Mouse (Mus musculus) brain, embryonic 14.5 days (tissue): ENCODE measurements around the gene B4galnt3. TPM values are rescaled to one million over a fixed set of nuclear protein-coding genes. Genes with fewer than 3 reads are reported as not detected.

Experiments used
- DNase-seq: peaks from one replicate; pipeline ENCODE4 v3.0.0-alpha.2; 2011; ENCODE audit warnings: low read depth
- CTCF ChIP-seq: fragments of 200-500 bp; IDR thresholded peaks from 2 replicates; pipeline ENCODE4 v1.5.1; 2012; ENCODE audit warnings: inconsistent platforms, mild to moderate bottlenecking, moderate library complexity, borderline replicate concordance; ENCODE audit not compliant: insufficient read depth, insufficient read length; ENCODE audit errors: extremely low read depth
- POLR2A ChIP-seq: fragments of 200-500 bp; IDR thresholded peaks from 2 replicates; pipeline ENCODE4 v1.6.1; 2012; ENCODE audit warnings: mild to moderate bottlenecking, inconsistent platforms, borderline replicate concordance; ENCODE audit not compliant: poor library complexity, insufficient read depth, insufficient read length, severe bottlenecking; ENCODE audit errors: extremely low read depth
- polyA plus RNA-seq: library from polyadenylated mRNA; depleted of rRNA; stranded (reverse); fragments of >200 nt; gene quantifications from 2 replicates; pipeline ENCODE4 v1.2.3, GENCODE M21; 2012

The B4galnt3 gene
- polyA plus RNA-seq, 1 experiment: 0.63 TPM

DNA sequence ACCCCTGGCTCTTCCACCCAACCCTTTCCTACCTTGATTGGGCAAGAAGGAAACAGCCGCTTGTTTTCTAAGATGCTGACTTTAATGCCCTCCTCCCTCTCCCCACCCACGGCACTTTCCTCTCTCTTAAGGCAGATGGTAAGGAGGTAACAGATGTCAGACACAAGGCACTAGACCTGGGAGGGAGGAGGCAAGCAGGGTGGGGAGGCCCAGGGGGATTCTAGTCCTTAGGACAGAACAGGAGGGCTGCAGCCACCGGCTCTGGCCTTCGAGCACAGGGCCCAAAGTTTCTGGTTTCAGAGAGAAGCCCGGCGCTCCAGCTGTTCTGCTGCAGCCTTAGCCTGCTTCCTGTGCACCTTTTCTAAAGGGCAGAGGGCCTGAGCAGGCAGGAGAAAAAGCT, 92.4 kb downstream of the B4galnt3 start:
- TF ChIP-seq CTCF (no peak), POLR2A (no peak)
- DNase-seq: no peak

DNA sequence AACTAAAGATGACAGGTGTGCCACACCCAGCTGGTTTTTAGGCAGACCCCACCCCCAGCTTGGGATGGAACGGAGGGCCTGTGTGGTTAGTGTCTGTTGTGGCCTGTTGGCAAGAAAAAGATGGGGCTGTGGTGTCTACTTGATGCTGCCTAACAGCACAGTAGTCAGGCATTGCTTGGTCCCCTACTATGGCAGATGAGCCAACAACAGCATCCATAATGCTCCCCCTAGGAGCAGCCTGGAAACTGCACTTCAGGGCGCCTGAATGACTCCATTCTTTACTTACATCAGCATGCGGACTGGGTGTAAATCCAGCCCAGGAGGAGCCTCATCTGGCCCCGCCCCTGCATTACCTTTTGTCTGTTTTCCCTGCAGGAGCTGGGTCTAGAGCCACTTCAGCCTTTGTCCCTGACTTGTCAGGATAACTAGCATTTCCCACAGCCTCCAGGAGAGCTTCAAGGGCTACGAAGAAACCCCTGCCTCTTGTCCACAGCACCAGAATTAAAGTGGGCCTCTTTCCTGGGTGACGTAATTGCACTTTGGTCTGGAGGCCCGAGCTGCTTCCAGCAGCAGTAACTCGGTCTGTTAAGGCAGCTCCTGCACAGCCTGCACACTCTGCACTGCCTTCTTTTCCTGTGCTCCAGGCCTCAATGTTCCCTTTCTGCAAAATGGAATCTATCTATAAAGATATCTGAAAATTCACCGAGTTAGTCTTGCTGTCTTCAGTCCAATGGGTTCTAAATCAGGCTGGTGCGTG, 94.5 kb downstream of the B4galnt3 start:
- DNase-seq: peak; percentile 67

DNA sequence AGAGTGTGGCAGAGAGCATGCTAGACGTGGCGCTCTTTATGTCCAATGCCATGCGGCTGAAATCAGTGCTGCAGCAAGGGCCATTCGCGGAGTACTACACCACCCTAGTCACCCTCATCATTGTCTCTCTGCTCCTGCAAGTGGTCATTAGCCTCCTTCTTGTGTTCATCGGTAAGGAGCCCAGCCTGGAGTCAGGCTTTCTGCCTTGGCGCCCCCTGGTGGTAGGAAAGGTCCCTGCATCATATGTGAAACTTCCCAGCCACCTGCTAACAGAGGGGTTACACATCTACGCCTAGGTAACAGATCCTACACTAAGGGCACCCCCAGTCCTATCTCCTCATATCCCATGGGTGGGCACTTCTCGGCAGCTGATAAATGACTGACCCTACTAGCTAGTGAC, 96.4 kb downstream of the B4galnt3 start:
- TF ChIP-seq CTCF: peak; percentile 91
- no peak for TF ChIP-seq POLR2A

More for the DNA sequence above, 94.5 kb downstream of the B4galnt3 start:
- TF ChIP-seq POLR2A: no peak
- peak; percentile 30; the same call in 1 of the 2 replicates for TF ChIP-seq CTCF

DNA sequence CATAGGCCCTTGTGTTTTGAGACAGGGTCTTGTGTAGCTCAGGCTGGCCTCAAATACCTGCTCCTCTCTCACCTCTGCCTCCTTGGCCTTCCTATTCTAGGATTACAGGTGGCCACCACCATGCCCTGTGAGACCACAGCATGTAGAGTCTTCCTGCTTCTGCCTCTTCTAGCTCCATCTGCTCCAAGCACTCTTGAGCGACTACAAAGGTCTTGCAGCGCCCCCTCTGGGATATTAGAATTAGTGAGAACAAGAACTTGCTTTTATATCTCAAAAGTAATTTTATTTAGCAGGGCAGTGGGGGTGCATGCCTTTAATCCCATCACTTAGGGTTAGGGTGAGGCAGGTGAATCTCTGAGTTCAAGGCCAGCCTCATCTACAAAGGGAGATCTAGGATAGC, 97.5 kb downstream of the B4galnt3 start:
- peak; percentile 65 for DNase-seq
- TF ChIP-seq POLR2A (no peak), CTCF (peak; percentile 24; the same call in 1 of the 2 replicates)

More for the DNA sequence above, 96.4 kb downstream of the B4galnt3 start:
- peak; percentile 75 for DNase-seq

DNA sequence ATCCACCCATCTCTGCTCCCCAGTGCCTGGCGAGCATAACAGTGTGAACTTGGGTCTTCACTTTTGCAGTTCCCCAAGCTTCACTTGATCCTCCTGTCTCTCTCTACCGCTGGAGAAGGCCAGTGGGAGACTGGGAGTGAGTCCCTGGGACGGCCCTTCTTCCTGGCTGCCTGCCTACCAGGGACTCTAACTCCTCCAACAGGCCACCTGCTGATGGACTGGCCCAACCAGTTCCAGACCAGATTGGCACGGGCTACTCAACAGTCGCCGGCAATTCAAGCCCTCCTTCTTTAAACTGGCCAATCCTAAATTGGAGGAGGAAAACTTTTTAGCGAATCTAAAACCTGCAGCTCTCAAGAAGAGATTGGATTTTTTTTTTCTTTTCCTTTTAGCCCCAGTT, 99.4 kb downstream of the B4galnt3 start:
- no peak for DNase-seq
- no peak for TF ChIP-seq CTCF
- no peak for TF ChIP-seq POLR2A

DNA sequence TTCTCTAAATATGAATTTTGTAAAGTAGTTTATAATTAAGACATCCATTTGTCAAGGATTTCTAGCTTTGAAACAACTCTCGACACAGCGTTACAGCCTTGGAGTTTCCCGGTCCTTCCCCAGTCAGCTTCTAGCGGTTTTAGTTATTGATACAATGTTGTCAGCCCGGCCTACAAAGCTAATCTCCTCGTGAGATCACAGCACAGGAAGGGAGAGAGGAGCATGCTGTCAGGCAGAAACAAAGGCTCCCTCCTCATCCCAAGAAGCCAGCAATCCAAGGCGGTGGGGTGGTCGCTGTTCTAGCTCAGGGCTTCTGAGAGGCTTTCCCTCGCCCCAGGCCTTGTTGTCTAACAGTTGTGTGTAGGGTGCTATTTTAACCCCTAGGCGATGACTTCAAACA, 100.1 kb downstream of the B4galnt3 start:
- no peak for DNase-seq
- no peak for TF ChIP-seq POLR2A
- TF ChIP-seq CTCF: no peak

DNA sequence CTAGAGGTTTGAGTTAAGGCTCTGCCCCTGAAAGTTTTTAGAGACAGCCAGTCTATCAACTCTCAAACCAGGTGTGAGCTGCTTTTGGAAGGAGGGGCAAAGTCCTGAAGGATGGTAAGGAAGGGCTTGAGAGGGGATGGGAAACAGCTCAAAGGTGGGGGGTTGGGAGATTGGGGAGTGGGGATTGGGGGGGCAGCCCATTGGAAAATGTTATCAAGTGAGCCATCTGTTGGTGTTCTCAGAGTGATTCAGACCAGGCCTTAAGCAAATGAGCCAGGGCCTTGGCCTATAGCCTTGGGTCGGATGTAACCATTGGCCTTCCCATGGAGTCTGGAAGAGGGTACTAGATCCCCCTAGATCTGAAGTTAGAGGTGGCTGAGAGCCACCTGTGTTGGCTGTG, 100.6 kb downstream of the B4galnt3 start:
- no peak for DNase-seq

DNA sequence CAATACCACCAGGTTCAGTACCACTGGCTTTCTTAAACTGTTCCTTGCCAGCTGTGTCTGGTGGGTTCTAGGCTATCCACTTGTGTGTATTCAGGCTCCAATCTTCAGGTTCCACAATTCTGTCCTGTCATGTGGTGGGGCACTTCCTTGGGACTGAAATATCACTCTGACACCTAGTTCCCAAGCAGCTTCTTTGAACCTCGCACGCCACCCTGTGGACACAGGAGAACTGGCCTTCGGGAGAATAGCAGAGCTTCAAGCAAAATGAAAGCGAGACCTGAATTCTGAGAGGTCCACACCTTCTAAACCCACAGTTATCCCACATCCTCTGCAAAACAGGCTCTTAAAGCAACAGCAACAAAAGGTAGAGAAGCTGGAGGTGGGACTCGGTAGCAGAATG, 101.2 kb downstream of the B4galnt3 start:
- TF ChIP-seq POLR2A: no peak
- TF ChIP-seq CTCF: peak; percentile 81
- peak; percentile 85 for DNase-seq

More for the DNA sequence above, 100.6 kb downstream of the B4galnt3 start:
- no peak for TF ChIP-seq POLR2A
- no peak for TF ChIP-seq CTCF

DNA sequence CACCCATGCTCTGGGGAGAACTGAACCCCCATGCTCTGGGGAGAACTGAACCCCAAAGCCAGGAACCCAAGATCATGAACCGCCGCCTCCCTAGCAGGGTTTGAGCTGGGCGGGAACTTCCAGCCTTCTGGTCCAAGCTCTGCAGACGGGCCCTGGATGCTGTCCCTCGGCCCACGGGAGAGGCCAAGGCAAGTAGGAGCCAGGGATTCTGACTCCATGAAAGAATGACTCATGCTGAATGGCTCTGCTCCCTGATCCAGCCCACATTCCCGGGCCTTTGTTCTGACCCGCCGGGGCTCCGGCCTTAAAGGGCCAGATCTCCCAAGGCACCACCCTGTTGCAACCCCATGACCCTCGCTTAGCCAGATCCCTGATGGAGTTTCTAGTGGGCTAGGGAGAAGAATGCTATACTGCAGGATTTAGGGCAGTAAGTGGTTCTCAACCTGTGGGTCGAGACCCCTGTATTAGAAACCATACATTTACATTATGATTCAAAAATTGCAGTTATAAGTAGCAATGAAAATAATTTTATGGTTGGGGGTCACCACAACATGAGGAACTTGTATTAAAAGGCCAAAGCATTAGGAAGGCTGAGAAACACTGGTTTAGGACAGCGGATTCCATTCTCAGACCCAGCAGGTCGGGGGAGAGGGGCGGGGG, 102.0 kb downstream of the B4galnt3 start:
- peak; percentile 38 for DNase-seq
- TF ChIP-seq CTCF (no peak), POLR2A (no peak)

DNA sequence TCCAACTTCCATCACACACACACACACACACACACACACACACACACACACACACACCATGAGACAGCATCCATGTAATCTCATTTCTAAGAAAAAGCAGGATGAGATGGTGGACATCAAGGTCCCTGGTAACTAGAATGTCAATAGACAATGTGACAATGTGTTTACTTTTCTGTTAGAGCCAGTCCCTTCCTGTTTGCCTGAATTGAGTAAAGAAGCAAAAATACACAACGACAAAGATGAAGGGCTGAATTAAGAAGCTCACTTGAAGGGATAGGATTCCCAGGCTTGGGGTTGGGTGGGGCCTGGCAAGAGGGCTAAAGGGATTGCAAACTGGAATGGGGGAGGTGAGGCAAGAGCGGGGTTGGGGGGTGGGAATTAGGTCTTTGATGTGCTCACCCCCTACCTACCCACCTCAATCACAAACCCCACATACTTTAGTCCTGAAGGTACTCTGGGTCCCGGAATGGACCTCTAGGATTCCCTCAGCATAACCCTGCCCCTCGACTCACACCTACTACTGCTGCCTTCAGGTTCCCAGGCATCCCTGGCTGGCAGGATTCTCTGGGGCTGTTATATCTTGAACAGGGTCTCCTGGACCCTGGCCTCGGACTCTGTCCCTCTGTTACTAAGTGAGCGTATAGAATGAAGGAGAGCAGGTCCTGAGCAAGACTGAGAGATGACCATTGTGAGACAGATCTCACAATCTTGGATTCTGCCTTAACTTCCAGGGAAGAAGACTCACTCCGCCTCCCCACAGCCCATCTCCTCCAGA, 102.8 kb downstream of the B4galnt3 start:
- TF ChIP-seq POLR2A (no peak), CTCF (no peak)
- no peak for DNase-seq

DNA sequence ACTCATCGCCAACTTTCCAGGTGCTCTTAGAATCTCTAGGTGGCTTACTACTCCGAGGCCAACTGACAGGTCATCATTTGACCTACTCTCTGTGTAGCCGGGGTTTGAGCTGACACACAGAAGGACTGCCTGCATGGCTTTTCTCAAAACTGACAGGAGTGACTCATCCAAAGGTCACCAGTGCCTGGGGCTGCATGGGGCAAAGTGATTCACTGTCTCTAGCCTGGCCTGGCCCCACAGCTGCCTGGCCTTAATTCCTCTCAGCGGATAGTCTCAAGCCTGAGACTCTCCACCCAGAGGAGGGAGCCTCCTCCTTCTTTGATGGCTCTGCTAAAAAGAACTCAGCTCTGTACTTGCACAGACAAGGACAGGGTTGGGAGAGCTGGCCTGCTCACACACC, 103.4 kb downstream of the B4galnt3 start:
- TF ChIP-seq POLR2A (no peak), CTCF (no peak)
- DNase-seq: no peak

DNA sequence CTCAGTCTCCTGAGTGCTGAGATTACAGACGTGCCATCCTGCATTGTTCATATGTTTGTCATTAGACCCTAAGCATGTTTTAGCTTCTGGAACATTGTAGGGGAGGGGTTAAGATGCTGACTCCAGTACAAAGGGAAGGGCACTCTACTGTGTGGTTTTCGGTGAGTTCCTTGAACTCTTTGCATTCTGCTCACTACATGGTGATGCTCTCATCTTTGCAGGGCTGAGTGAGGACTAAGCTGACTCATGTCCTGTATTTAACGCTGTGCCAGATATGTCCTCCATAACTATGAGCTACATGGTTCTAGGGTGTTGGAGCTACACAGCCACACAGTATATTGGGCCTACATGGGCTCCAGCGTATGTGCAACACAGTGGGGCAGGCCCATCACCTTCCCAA, 104.0 kb downstream of the B4galnt3 start:
- DNase-seq: no peak
- TF ChIP-seq CTCF (no peak), POLR2A (no peak)

DNA sequence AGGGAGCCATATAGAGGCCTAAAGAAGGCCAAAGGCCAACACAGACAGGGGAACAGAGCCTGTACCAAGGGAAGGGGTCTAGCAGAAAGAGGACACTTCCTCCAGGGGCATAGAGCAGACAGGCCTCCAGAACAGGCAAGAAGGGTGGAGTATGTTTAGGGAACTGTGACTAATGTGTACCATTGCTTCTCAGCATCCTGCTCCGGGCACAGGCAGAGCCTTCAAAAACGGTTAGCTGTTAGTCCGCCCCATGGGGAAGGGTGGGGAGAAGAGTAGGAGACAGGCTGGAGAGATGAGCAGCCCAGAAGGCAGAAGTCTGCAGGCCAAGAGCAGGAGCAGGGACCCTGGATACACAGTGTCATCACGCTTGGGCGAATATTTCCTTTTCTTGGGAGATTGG, 105.1 kb downstream of the B4galnt3 start:
- no peak for TF ChIP-seq CTCF
- TF ChIP-seq POLR2A: no peak
- DNase-seq: no peak
